Mouse (Mus musculus): ENCODE measurements around the gene Nfya. TPM values are rescaled to one million over a fixed set of nuclear protein-coding genes. Genes with fewer than 3 reads are reported as not detected.

Nfya gene
- total and polyA plus RNA-seq, 3 experiments: 56.9 to 97.8 TPM; not detected in 1

- no peak within 1 kb of the TSS for H3K9ac ChIP-seq (ENCODE audit: control insufficient read depth, low read depth, low read length, poor library complexity, severe bottlenecking)
- DNase-seq (ENCODE audit: low read depth, low spot score): peak; percentile 49
- no peaks in the 10 kb centered on the region for H3K27me3 ChIP-seq (ENCODE audit: control insufficient read depth in 1 of 2, insufficient read depth in 2 of 2, low read length in 2 of 2)
- H3K4me3 ChIP-seq (ENCODE audit: control insufficient read depth in 1 of 2, insufficient read depth in 1 of 2, low read depth in 2 of 2, low read length in 2 of 2): no peak within 1 kb of the TSS
- H3K79me2 ChIP-seq (ENCODE audit: control insufficient read depth, insufficient read depth, low read length, poor library complexity): no peaks in the 10 kb centered on the region
- H3K9me3 ChIP-seq (replicated peaks; ENCODE audit: insufficient read depth, low read length): no peaks in the 10 kb centered on the region
- H3K27ac ChIP-seq (ENCODE audit: control insufficient read depth, low read depth, low read length): no peak within 1 kb of the TSS
- peaks cover 0 to 6% of the 10 kb centered on the region in 2 experiments; a peak in 1 of 4 replicates for H3K36me3 ChIP-seq (ENCODE audit: control insufficient read depth in 1 of 2, insufficient read depth in 2 of 2, low read length in 2 of 2)
- H3K4me1 ChIP-seq (ENCODE audit: control insufficient read depth in 1 of 2, insufficient read depth in 2 of 2, low read length in 2 of 2): peaks cover 2 to 10% of the 10 kb centered on the region in 2 experiments; a peak in 2 of 4 replicates
- TF ChIP-seq E2F4 (IDR thresholded peaks at IDR 0.05; ENCODE audit: borderline replicate concordance, low read depth, low read length) (no peak), MEF2A (IDR thresholded peaks at IDR 0.05; ENCODE audit: extremely low read depth, insufficient replicate concordance, low read depth, low read length, poor library complexity, severe bottlenecking) (no peak), ZMIZ1 (IDR thresholded peaks at IDR 0.05; ENCODE audit: low read depth, low read length) (no peak), MAX (IDR thresholded peaks at IDR 0.05; ENCODE audit: low read length) (no peak), CHD2 (IDR thresholded peaks at IDR 0.05; ENCODE audit: low read length) (no peak), GATA1 (IDR thresholded peaks at IDR 0.05; ENCODE audit: low read depth, low read length) (no peak), BHLHE40 (IDR thresholded peaks at IDR 0.05; ENCODE audit: borderline replicate concordance, low read depth, low read length) (no peak), MYC (IDR thresholded peaks at IDR 0.05; ENCODE audit: low read depth, low read length) (no peak), MAZ (IDR thresholded peaks at IDR 0.05; ENCODE audit: low read depth, low read length) (no peak; the same call in 1 of the 2 replicates), GABPA (IDR thresholded peaks at IDR 0.05; ENCODE audit: low read depth, low read length) (no peak), TAL1 (IDR thresholded peaks at IDR 0.05; ENCODE audit: low read length) (no peak), SMC3 (IDR thresholded peaks at IDR 0.05; ENCODE audit: low read depth, low read length) (no peak), SIN3A (IDR thresholded peaks at IDR 0.05; ENCODE audit: low read length) (no peak), TCF12 (IDR thresholded peaks at IDR 0.05; ENCODE audit: low read depth, low read length) (no peak), TBP (IDR thresholded peaks at IDR 0.05; ENCODE audit: low read depth, low read length) (no peak), KAT2A (conservative IDR thresholded peaks at IDR 0.05; ENCODE audit: low read depth, low read length) (no peak), NRF1 (IDR thresholded peaks at IDR 0.05; ENCODE audit: insufficient read depth, low read depth, low read length, poor library complexity, severe bottlenecking) (no peak), ELF1 (IDR thresholded peaks at IDR 0.05; ENCODE audit: low read depth, low read length) (no peak)
Measured at GRCm38 (mm10) chr17:48432158-48432980, 22.7 kb upstream of the Nfya start, which contains the start of gene Apobec2. TSS of gene Apobec2 (minus strand) at chr17:48432930.

GRCm38 (mm10) chr17:48431054-48431453, 21.3 kb upstream of the Nfya start:
- no peaks in the 10 kb centered on the region for H3K27me3 ChIP-seq (ENCODE audit: control insufficient read depth in 1 of 2, insufficient read depth in 2 of 2, low read length in 2 of 2)
- DNase-seq (ENCODE audit: low read depth, low spot score): no peak
- H3K9me3 ChIP-seq (replicated peaks; ENCODE audit: insufficient read depth, low read length): no peaks in the 10 kb centered on the region
- H3K79me2 ChIP-seq (ENCODE audit: control insufficient read depth, insufficient read depth, low read length, poor library complexity): no peaks in the 10 kb centered on the region
- H3K27ac ChIP-seq (ENCODE audit: control insufficient read depth, low read depth, low read length): no peak overlapping the region
- H3K36me3 ChIP-seq (ENCODE audit: control insufficient read depth in 1 of 2, insufficient read depth in 2 of 2, low read length in 2 of 2): peaks cover 0 to 6% of the 10 kb centered on the region in 2 experiments; a peak in 1 of 4 replicates
- H3K4me3 ChIP-seq (ENCODE audit: control insufficient read depth in 1 of 2, insufficient read depth in 1 of 2, low read depth in 2 of 2, low read length in 2 of 2): no peak overlapping the region
- no peak overlapping the region for H3K9ac ChIP-seq (ENCODE audit: control insufficient read depth, low read depth, low read length, poor library complexity, severe bottlenecking)
- TF ChIP-seq TCF12 (IDR thresholded peaks at IDR 0.05; ENCODE audit: low read depth, low read length): no peak
- TF ChIP-seq POLR2AphosphoS2 (IDR thresholded peaks at IDR 0.05; ENCODE audit: low read length): no peak
- no peak for TF ChIP-seq USF2 (IDR thresholded peaks at IDR 0.05; ENCODE audit: borderline replicate concordance in 1 of 2, insufficient read depth in 1 of 2, low read depth in 1 of 2, low read length in 2 of 2)
- TF ChIP-seq MAZ (IDR thresholded peaks at IDR 0.05; ENCODE audit: low read depth, low read length): no peak
- TF ChIP-seq CHD1 (IDR thresholded peaks at IDR 0.05; ENCODE audit: low read depth, low read length): no peak
- TF ChIP-seq ZMIZ1 (IDR thresholded peaks at IDR 0.05; ENCODE audit: low read depth, low read length): no peak
- no peak for TF ChIP-seq RCOR1 (IDR thresholded peaks at IDR 0.05; ENCODE audit: low read depth, low read length)
- TF ChIP-seq NRF1 (IDR thresholded peaks at IDR 0.05; ENCODE audit: insufficient read depth, low read depth, low read length, poor library complexity, severe bottlenecking): no peak
- H3K4me1 ChIP-seq (ENCODE audit: control insufficient read depth in 1 of 2, insufficient read depth in 2 of 2, low read length in 2 of 2): peaks cover 4 to 14% of the 10 kb centered on the region in 2 experiments
